In the genomic region with DNA sequence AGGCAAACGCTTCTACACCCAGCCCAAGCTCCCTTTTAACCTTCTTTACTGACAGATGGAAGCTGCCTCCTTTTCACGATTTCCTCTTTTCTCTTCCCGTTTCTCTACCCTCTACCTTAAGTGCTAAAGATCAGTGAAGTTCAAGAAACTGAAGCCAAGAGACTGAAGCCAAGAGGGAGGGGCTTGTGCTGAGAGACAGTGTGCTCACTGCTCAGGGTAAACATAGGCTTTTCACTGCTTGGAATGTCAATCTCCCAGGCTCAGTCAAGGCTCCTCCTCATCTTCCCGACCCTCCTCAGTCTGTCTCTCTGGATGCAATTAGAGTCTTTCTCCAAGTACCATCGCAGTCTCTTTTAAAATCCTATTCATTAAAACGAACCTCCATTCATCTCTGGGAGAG, we compare ENCODE assay signal across 8 mouse cellular contexts. TPM values are rescaled to one million over a fixed set of nuclear protein-coding genes. Genes with fewer than 3 reads are reported as not detected.
DNase-seq lines count a peak whose midpoint lies in the region; ATAC-seq lines count a peak whose summit lies in the region.

No protein-coding gene starts in this region.

- H3K27ac ChIP-seq in hindbrain, embryonic 13.5 days = no peak overlapping the region

- WGBS in hindbrain, embryonic 13.5 days = 9% methylated on average over 6 of the region's 6 CpGs

- intact Hi-C loops in left cerebral cortex, postnatal 4 days (cut with DNase I) = no loop called here

- H3K4me3 ChIP-seq in hindbrain, embryonic 13.5 days = no peak overlapping the region

- H3K27me3 ChIP-seq in hindbrain, embryonic 13.5 days = no peaks in the 10 kb centered on the region

- H3K4me2 ChIP-seq in hindbrain, embryonic 13.5 days = peak overlapping the region; percentile 17

- H3K36me3 ChIP-seq in hindbrain, embryonic 13.5 days = no peaks in the 10 kb centered on the region

- peak; percentile 52 for DNase-seq in A20 (ENCODE audit: low read depth, low spot score)
- DNase-seq in Muller cell, postnatal 12 days (ENCODE audit: inconsistent ontology term) = peak; percentile 9
- DNase-seq in lung, postnatal 10 days = peak; percentile 26
- no peak for DNase-seq in ovary, postnatal 14 days (ENCODE audit: low spot score)
- no peak for DNase-seq in left cerebral cortex, postnatal 4 days
- no peak for DNase-seq in right cerebral cortex, postnatal 4 days
- no peak for DNase-seq in urinary bladder, postnatal 36 days (ENCODE audit: low spot score in 2 of 2)

- H3K4me1 ChIP-seq in hindbrain, embryonic 13.5 days (replicated peaks) = no peaks in the 10 kb centered on the region

- H3K9ac ChIP-seq in hindbrain, embryonic 13.5 days = no peak overlapping the region

- no peak for ATAC-seq in hindbrain, embryonic 13.5 days (ENCODE audit: low FRiP score)

- H3K9me3 ChIP-seq in hindbrain, embryonic 13.5 days = no peaks in the 10 kb centered on the region

RNA-seq across cellular contexts. Expression of gene Wif1, which starts 55.6 kb away (rescaled TPM):
- 7.2 and 10.7 TPM in 2 replicates for polyA plus RNA-seq in hindbrain, embryonic 13.5 days (2015; fragmentation: Nextera tagmentation; extraction: Ambion mirVana)
- 1 to 10 TPM; 1.8 to 2.1 TPM for total RNA-seq in left cerebral cortex, postnatal 4 days (2021)

Comparison
In these comparisons a context has a peak if more than half of its experiments do, and no peak if none do; other contexts are left out.
1. DNase-seq: peak in A20 (single experiment), Muller cell, postnatal 12 days (single experiment) and lung, postnatal 10 days (single experiment); none in ovary, postnatal 14 days (single experiment), left cerebral cortex, postnatal 4 days (single experiment), right cerebral cortex, postnatal 4 days (single experiment) and urinary bladder, postnatal 36 days (0 of 2).